Mouse (Mus musculus) ES-E14 (cell line): Measurements from ENCODE around the gene Git1.

Experiments
- CHD2 ChIP-seq: IDR thresholded peaks from 2 replicates; pipeline ENCODE4 v1.6.1; 2014; ENCODE audit warnings: mild to moderate bottlenecking, low read depth, low read length, inconsistent platforms
- HCFC1 ChIP-seq: IDR thresholded peaks from 2 replicates; pipeline ENCODE4 v1.6.1; 2012; ENCODE audit warnings: low read length, inconsistent platforms, borderline replicate concordance; ENCODE audit not compliant: insufficient read depth
- ZC3H11A ChIP-seq: IDR thresholded peaks from 2 replicates; pipeline ENCODE4 v1.6.1; 2012; ENCODE audit warnings: low read depth, mild to moderate bottlenecking, inconsistent platforms, low read length, borderline replicate concordance

- TF ChIP-seq CHD2, result no peak
- TF ChIP-seq ZC3H11A, result no peak
- TF ChIP-seq HCFC1, result no peak
Observed at GRCm38 (mm10) chr11:77476895-77477294, 16.5 kb upstream of the Git1 start.
